Mouse (Mus musculus) lung, postnatal 14 days (tissue): ENCODE measurements at regions not wholly inside any gene's neighbourhood (a gene's known extent, or its start where the extent isn't known, plus 50 kb on each side); places are given as distances from the start of the nearest gene placed in this dataset.

Experiments
- DNase-seq: peaks from one replicate; pipeline ENCODE4 v3.0.0; 2021

- no peak for DNase-seq
Observed at GRCm38 (mm10) chr9:74656392-74656791, 205.3 kb upstream of the Onecut1 start.

- DNase-seq = no peak
Observed at GRCm38 (mm10) chr9:74671356-74671952, 190.3 kb upstream of the Onecut1 start.

GRCm38 (mm10) chr9:74672261-74672660, 189.5 kb upstream of the Onecut1 start:
- DNase-seq = no peak

- no peak for DNase-seq
Observed at GRCm38 (mm10) chr9:74698229-74698628, 163.5 kb upstream of the Onecut1 start.

GRCm38 (mm10) chr9:74705698-74706097, 156.0 kb upstream of the Onecut1 start:
- DNase-seq = no peak

- no peak for DNase-seq
Observed at GRCm38 (mm10) chr9:74707608-74708007, 154.1 kb upstream of the Onecut1 start.

GRCm38 (mm10) chr9:74711698-74712097, 150.0 kb upstream of the Onecut1 start:
- no peak for DNase-seq

GRCm38 (mm10) chr9:74732451-74732850, 129.3 kb upstream of the Onecut1 start:
- DNase-seq = no peak

- no peak for DNase-seq
Observed at GRCm38 (mm10) chr9:74741949-74742348, 119.8 kb upstream of the Onecut1 start.

GRCm38 (mm10) chr9:74747886-74748285, 113.8 kb upstream of the Onecut1 start:
- DNase-seq = no peak

- DNase-seq = no peak
Observed at GRCm38 (mm10) chr9:74758025-74758424, 103.7 kb upstream of the Onecut1 start.

GRCm38 (mm10) chr9:74758876-74759275, 102.8 kb upstream of the Onecut1 start:
- DNase-seq = no peak

- no peak for DNase-seq
Observed at GRCm38 (mm10) chr9:74780419-74780818, 81.3 kb upstream of the Onecut1 start.

GRCm38 (mm10) chr9:74793394-74793793, 68.3 kb upstream of the Onecut1 start:
- no peak for DNase-seq

- no peak for DNase-seq
Observed at GRCm38 (mm10) chr9:74795994-74796393, 65.7 kb upstream of the Onecut1 start.

GRCm38 (mm10) chr9:74797272-74797844, 64.4 kb upstream of the Onecut1 start:
- no peak for DNase-seq

- DNase-seq = no peak
Observed at GRCm38 (mm10) chr9:74801091-74801490, 60.6 kb upstream of the Onecut1 start.

GRCm38 (mm10) chr9:74811437-74811836, 50.3 kb upstream of the Onecut1 start:
- DNase-seq = no peak
